Mouse (Mus musculus): ENCODE results near the gene Bloc1s2. TPM values are rescaled to one million over a fixed set of nuclear protein-coding genes. Genes with fewer than 3 reads are reported as not detected.

Bloc1s2 gene
- polyA plus RNA-seq (2016; fragmentation: Nextera tagmentation; extraction: Ambion mirVana), result 116 and 120 TPM in 2 replicates

DNA sequence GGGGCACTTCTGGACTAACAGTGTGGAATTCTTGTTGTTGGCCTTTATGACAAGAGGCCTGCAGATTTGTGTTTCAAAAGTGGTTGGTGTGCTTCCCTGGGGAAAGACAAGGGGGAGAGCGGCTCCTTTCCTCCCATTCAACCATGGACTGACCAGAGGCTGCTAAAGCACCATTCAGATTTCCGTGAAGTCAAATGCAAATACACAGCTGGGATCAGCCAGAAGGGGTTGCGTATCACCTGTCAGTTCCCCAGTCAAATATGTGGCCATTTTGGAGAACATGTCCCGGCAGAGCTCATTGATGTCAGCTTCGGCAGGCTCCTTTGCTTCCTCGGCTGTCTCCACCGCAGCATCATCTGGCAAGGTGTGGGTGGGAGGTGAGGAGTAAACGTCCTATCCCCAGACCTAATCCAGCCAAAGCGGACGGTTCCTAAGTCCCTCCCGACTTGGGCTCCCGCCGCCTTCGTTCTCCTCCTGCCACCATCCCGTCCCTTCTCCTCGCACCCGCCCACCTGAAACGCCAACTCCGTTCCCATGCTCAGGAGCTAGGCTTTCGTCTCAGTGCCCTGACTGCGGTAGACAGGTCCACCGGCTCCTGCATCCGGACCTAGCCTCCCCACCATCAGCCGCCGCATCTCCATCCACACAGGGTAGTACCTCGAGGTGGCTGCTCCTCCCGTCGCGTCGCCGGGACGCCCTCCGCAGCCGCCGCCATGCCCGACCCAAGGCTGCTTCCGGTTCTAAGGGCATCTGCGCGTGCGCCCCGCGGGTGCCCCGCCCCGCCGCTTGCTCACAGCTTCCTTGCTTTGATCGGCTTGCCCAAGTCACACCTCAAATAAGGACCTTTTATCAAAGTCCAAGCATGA, at the start of gene Bloc1s2:
TSS of gene Bloc1s2 (minus strand) at position 745 of the 866 bp plus-strand sequence.
- ATAC-seq (ENCODE audit: low FRiP score, low read depth), result peak; percentile 83
- peak within 1 kb of the TSS; percentile 42; the same call in 1 of the 2 replicates for H3K27ac ChIP-seq (replicated peaks)
- 3% methylated on average over 46 of the region's 46 CpGs for WGBS

DNA sequence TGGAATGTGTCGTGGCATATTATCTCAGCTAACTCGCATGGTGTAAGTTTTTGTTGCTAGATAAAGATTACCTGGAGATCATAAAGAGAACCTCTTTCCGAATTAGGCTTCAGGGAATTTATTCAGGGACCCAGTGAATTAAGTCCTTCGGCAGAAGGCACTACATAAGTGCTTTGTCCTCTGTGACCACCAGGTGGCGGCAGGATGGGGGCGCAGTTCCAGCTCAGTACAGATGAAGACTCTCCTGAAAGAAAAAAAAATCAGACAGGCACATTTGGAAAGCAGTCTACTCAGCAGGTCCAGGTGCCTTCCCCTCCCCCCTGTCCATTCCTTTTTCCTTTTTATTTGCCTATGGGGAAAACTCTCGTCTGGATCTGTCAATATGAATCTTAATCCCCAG, 48.9 kb upstream of the Bloc1s2 start:
- peaks cover 17% of the 10 kb centered on the region; the same call in 1 of the 2 replicates for H3K27me3 ChIP-seq
- no peaks in the 10 kb centered on the region for H3K9me3 ChIP-seq
- no peaks in the 10 kb centered on the region for H3K36me3 ChIP-seq
- no peaks in the 10 kb centered on the region for H3K4me1 ChIP-seq
- no peak overlapping the region for H3K4me2 ChIP-seq (replicated peaks)
- no peak overlapping the region for H3K9ac ChIP-seq (replicated peaks)
- no peak for ATAC-seq (ENCODE audit: low FRiP score, low read depth)
- H3K27ac ChIP-seq (replicated peaks), result no peak overlapping the region
- no peak overlapping the region for H3K4me3 ChIP-seq
- WGBS, result 10% methylated on average over 7 of the region's 7 CpGs

More for the DNA sequence above, at the start of gene Bloc1s2:
- Histone ChIP-seq H3K4me1 (peaks cover 8% of the 10 kb centered on the region), H3K36me3 (peaks cover 32% of the 10 kb centered on the region), H3K9me3 (no peaks in the 10 kb centered on the region), H3K27me3 (peaks cover 17% of the 10 kb centered on the region), H3K4me2 (replicated peaks) (peak within 1 kb of the TSS; percentile 77), H3K4me3 (peak within 1 kb of the TSS; percentile 80), H3K9ac (replicated peaks) (peak within 1 kb of the TSS; percentile 79)

DNA sequence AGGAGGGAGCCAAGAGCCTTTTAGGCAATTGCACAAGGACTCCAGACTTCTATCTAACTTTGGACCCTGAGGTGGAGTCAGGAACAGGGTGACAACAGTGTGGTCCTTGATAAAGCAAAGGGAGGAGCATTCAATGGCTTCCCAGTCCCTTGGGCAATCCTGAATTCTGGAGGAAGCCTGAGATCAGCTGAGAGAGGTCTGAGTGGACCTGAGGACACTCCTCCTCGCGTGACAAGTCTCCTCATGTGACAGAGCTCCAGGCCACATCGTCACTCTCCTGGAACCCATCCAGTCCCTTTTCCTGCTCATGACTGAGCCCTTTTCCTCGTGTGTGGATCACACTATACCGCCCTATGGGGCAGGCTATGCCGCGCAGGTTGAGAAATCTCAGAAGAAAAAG, 47.7 kb upstream of the Bloc1s2 start:
- Histone ChIP-seq H3K4me1 (no peaks in the 10 kb centered on the region), H3K9ac (replicated peaks) (no peak overlapping the region), H3K4me3 (no peak overlapping the region), H3K36me3 (no peaks in the 10 kb centered on the region), H3K27ac (replicated peaks) (no peak overlapping the region), H3K4me2 (replicated peaks) (no peak overlapping the region), H3K9me3 (no peaks in the 10 kb centered on the region), H3K27me3 (peaks cover 17% of the 10 kb centered on the region; the same call in 1 of the 2 replicates)
- ATAC-seq (ENCODE audit: low FRiP score, low read depth), result no peak
- WGBS, result 88% methylated on average over 7 of the region's 7 CpGs

DNA sequence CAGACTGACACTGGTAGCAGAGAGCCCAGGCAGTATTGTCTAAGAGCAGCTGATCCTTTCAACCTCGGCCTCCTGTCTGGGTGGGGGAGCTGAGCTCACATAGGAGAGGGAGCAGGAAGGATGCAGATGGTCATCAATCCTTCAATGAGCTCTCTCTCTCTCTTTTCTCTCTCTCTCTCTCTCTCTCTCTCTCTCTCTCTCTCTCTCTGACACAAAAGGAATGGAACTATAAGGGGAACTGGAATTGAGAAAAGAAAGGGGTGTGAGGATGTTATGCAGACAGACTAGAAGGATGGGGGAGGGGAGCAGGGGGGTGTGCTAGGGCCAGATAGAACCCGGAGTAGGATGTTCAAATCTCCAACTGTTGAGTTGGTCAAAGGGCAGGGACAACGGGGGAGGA, 46.1 kb upstream of the Bloc1s2 start, which contains the start of gene Pkd2l1:
TSS of gene Pkd2l1 (minus strand) at position 101 of the 400 bp plus-strand sequence.
- Histone ChIP-seq H3K27ac (replicated peaks) (no peak within 1 kb of the TSS), H3K9me3 (no peaks in the 10 kb centered on the region), H3K27me3 (peaks cover 17% of the 10 kb centered on the region; the same call in 1 of the 2 replicates), H3K9ac (replicated peaks) (no peak within 1 kb of the TSS), H3K4me1 (no peaks in the 10 kb centered on the region), H3K4me3 (no peak within 1 kb of the TSS), H3K4me2 (replicated peaks) (no peak within 1 kb of the TSS), H3K36me3 (no peaks in the 10 kb centered on the region)
- ATAC-seq (ENCODE audit: low FRiP score, low read depth), result no peak
- 40% methylated on average over 3 of the region's 3 CpGs for WGBS

DNA sequence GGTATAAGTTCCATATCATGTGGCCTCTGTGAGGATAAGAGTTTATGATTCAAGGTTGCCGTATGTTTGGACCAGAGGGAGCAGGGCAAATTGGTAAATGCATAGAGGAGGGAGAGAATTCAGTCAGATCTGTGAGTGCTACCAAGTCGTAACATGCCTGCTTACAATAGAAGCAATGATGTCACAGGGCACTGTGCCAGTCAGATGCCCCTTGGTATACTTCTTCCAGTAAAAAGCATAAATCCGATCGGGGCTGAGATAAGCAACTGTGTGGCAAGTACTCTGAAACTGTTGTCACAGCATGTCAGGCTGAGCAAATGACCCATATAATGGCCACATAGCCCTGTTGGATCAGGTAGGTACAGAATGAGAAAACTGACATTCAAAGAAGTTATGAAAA, 42.8 kb upstream of the Bloc1s2 start:
- peaks cover 15% of the 10 kb centered on the region; the same call in 1 of the 2 replicates for H3K27me3 ChIP-seq
- H3K4me1 ChIP-seq, result no peaks in the 10 kb centered on the region
- no peak overlapping the region for H3K9ac ChIP-seq (replicated peaks)
- no peak overlapping the region for H3K27ac ChIP-seq (replicated peaks)
- H3K9me3 ChIP-seq, result no peaks in the 10 kb centered on the region
- H3K4me3 ChIP-seq, result no peak overlapping the region
- H3K4me2 ChIP-seq (replicated peaks), result no peak overlapping the region
- 92% methylated on average over 4 of the region's 4 CpGs for WGBS
- H3K36me3 ChIP-seq, result no peaks in the 10 kb centered on the region
- ATAC-seq (ENCODE audit: low FRiP score, low read depth), result no peak

DNA sequence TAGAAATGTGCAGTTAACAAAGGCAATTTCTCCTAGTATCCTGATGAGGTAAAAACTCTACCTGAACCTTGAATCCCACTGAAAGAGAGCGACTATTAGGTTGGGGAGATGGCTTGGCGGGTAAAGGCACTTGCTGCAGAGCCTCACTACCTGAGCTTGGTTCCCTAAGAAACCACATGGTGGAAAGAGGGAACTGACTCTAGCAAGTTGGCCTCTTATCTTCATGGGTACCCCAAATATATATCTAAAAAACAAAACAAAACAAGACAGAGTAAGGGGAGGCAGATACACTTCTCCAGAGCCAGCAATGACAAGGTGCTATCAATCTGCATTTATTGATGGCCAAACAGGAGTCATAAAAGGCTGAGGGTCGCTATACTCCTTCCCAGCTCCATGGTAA, 37.7 kb upstream of the Bloc1s2 start:
- no peak for ATAC-seq (ENCODE audit: low FRiP score, low read depth)
- Histone ChIP-seq H3K4me3 (no peak overlapping the region), H3K9me3 (no peaks in the 10 kb centered on the region), H3K4me2 (replicated peaks) (no peak overlapping the region), H3K36me3 (no peaks in the 10 kb centered on the region), H3K27ac (replicated peaks) (no peak overlapping the region), H3K27me3 (no peaks in the 10 kb centered on the region), H3K4me1 (no peaks in the 10 kb centered on the region), H3K9ac (replicated peaks) (no peak overlapping the region)
- 83% methylated on average over 3 of the region's 3 CpGs for WGBS

DNA sequence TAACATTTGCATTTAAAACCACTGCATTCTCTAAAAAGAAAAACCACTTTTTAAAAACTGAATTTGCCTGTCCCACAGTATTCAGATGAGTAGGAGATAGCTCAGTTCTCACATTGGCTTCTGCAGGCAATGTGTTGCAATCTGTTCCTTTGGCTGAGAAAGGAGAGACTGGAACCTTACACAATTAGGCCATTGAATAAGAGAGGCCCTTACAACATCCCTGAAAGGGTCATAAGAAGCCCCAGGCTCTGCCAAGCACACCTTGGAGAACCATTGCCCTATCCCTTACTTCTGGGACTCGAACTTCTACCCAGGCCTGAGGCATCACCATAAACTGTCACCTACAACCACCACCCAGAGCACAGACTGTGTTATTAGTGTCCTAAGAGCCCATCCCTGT, 34.3 kb upstream of the Bloc1s2 start:
- Histone ChIP-seq H3K9ac (replicated peaks) (no peak overlapping the region), H3K27ac (replicated peaks) (no peak overlapping the region), H3K4me1 (no peaks in the 10 kb centered on the region), H3K27me3 (no peaks in the 10 kb centered on the region), H3K36me3 (no peaks in the 10 kb centered on the region), H3K9me3 (peaks cover 6% of the 10 kb centered on the region; the same call in 1 of the 2 replicates), H3K4me3 (no peak overlapping the region), H3K4me2 (replicated peaks) (no peak overlapping the region)
- no peak for ATAC-seq (ENCODE audit: low FRiP score, low read depth)
- 94% methylated on average over 1 of the region's 1 CpGs for WGBS

DNA sequence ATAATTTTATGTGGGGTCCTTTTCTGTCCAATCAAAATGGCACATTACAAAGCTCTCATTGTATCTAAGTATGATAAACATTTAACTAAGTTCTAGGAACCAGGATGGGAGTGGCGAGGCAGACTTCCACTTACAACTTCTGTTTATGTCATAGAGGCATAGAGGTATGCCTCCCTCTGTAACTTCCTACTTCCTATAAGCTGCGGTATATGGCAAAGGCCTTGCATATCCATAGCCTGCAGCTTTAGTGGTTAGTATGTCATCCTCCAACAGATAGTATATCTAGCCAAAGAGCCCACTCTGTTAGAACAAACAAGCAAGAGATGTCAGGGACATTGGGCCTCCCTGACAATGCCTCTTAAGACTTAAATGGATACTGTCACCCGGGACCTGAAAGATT, 30.5 kb upstream of the Bloc1s2 start:
- H3K4me3 ChIP-seq, result no peak overlapping the region
- H3K4me1 ChIP-seq, result no peaks in the 10 kb centered on the region
- WGBS, result 86% methylated on average over 3 of the region's 3 CpGs
- ATAC-seq (ENCODE audit: low FRiP score, low read depth), result no peak
- H3K36me3 ChIP-seq, result no peaks in the 10 kb centered on the region
- H3K4me2 ChIP-seq (replicated peaks), result no peak overlapping the region
- no peak overlapping the region for H3K27ac ChIP-seq (replicated peaks)
- peaks cover 13% of the 10 kb centered on the region for H3K9me3 ChIP-seq
- no peak overlapping the region for H3K9ac ChIP-seq (replicated peaks)
- H3K27me3 ChIP-seq, result peaks cover under 1% of the 10 kb centered on the region; the same call in 1 of the 2 replicates

DNA sequence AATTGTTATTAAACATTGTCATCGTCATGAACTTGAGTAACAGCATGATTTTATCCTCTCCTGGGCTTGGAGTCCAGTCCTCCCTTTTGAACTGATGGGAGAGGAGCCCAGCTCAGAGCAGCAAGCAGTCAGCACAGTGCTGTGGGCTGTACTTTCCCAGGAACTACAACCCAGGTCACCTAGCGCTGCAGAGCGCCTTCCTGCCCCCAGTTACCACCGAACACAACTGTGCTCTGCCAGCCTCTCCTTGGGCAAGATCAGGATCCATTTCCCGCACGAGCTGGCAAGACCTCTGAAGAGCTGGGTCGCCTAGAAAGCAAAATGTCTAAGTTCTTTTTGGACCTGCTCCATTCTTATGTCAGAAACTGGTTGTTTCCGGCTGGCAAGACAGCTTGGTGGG, 28.6 kb upstream of the Bloc1s2 start:
- Histone ChIP-seq H3K36me3 (no peaks in the 10 kb centered on the region), H3K27me3 (peaks cover 3% of the 10 kb centered on the region; the same call in 1 of the 2 replicates)
- 72% methylated on average over 8 of the region's 8 CpGs for WGBS

DNA sequence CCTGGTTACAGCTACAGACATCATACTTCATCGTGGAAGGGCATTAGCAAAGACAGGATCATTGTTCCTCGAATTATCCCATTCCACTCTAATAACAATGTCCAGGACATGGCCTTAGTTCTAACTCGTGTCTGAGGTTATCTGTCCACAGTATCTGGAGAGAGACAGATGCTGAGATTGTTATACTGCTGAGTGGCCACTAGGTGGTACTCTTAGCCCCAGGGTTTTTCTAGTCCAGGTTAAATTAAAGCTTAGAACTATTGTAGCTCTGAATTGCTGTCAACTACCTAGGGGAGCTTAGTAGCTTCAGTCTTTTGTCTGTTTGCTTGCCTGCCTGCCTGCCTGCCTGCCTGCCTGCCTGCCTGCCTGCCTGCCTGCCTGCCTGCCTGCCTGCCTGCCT, 15.3 kb upstream of the Bloc1s2 start:
- H3K4me2 ChIP-seq (replicated peaks), result no peak overlapping the region
- H3K27ac ChIP-seq (replicated peaks), result no peak overlapping the region
- no peak for ATAC-seq (ENCODE audit: low FRiP score, low read depth)
- 0 out of 2 replicates have a peak, but pooled peaks cover 5% of the 10 kb centered on the region for H3K27me3 ChIP-seq
- H3K36me3 ChIP-seq, result no peaks in the 10 kb centered on the region
- H3K9me3 ChIP-seq, result no peaks in the 10 kb centered on the region
- no peak overlapping the region for H3K9ac ChIP-seq (replicated peaks)
- 15% methylated on average over 3 of the region's 3 CpGs for WGBS
- no peaks in the 10 kb centered on the region for H3K4me1 ChIP-seq
- no peak overlapping the region for H3K4me3 ChIP-seq

More for the DNA sequence above, 28.6 kb upstream of the Bloc1s2 start:
- peaks cover 13% of the 10 kb centered on the region for H3K9me3 ChIP-seq
- H3K4me3 ChIP-seq, result no peak overlapping the region
- ATAC-seq (ENCODE audit: low FRiP score, low read depth), result no peak
- H3K4me1 ChIP-seq, result no peaks in the 10 kb centered on the region
- H3K27ac ChIP-seq (replicated peaks), result no peak overlapping the region
- no peak overlapping the region for H3K4me2 ChIP-seq (replicated peaks)
- no peak overlapping the region for H3K9ac ChIP-seq (replicated peaks)

DNA sequence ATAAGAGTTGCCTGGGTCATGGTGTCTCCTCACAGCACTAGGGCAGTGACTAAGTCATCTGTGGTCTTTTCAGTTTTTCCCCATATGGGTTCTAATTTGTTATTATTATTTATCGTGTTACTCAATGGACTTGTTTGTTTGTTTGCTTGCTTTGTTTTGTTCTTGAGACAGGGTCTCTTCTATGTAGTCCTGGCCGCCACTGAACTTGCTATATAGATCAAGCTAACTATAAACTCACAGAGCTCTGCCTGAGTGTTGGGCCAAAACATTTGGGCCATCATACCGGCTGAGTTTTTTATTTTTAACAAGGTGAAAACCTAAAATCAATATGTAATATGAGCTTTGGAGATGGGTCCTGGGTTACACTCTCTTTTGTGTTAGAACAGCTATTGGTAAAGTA, 13.1 kb upstream of the Bloc1s2 start:
- Histone ChIP-seq H3K4me1 (no peaks in the 10 kb centered on the region), H3K27me3 (peaks cover 9% of the 10 kb centered on the region; the same call in 1 of the 2 replicates), H3K9ac (replicated peaks) (no peak overlapping the region), H3K36me3 (no peaks in the 10 kb centered on the region), H3K27ac (replicated peaks) (no peak overlapping the region), H3K9me3 (no peaks in the 10 kb centered on the region), H3K4me2 (replicated peaks) (no peak overlapping the region), H3K4me3 (no peak overlapping the region)
- no peak for ATAC-seq (ENCODE audit: low FRiP score, low read depth)
- 86% methylated on average over 3 of the region's 3 CpGs for WGBS

DNA sequence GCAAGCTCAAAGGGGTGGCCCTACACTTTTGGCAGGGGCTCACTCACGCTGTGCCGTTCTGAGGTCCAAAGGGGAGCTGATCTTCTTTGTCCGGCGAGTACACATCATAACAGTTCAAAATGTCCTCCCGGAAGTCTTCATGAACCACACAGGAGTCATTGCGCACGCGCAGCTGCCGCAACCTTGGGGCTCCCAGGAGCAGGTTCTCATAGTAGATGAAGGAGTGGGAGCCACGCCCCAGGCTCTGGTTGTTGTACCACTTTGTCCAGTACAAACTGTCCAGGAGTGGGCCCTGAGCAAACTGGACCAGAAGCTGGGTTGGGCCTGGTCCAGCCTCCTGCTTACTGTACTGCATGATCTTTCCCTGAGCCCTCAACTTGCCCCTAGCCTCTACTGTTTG, 10.8 kb upstream of the Bloc1s2 start:
- no peak overlapping the region for H3K4me2 ChIP-seq (replicated peaks)
- ATAC-seq (ENCODE audit: low FRiP score, low read depth), result no peak
- no peak overlapping the region for H3K4me3 ChIP-seq
- no peak overlapping the region for H3K9ac ChIP-seq (replicated peaks)
- no peaks in the 10 kb centered on the region for H3K9me3 ChIP-seq
- H3K4me1 ChIP-seq, result no peaks in the 10 kb centered on the region
- H3K27ac ChIP-seq (replicated peaks), result no peak overlapping the region
- WGBS, result 95% methylated on average over 10 of the region's 10 CpGs
- no peaks in the 10 kb centered on the region for H3K36me3 ChIP-seq
- peaks cover 16% of the 10 kb centered on the region; the same call in 1 of the 2 replicates for H3K27me3 ChIP-seq

Measured in midbrain, embryonic 12.5 days (tissue).